Mouse (Mus musculus) heart, postnatal 4 days (tissue): ENCODE results near the gene Fbxl21. TPM values are rescaled to one million over a fixed set of nuclear protein-coding genes. Genes with fewer than 3 reads are reported as not detected.

ENCODE experiments used
- DNase-seq: peaks from one replicate; pipeline ENCODE4 v3.0.0; 2021
- total RNA-seq, 2 experiments: library from RNA; stranded (reverse); gene quantifications; 2 replicates each; pipeline ENCODE4 v1.2.3; 2021

The Fbxl21 gene
- under 1 TPM; 0.72 to 0.88 TPM for total RNA-seq

- DNase-seq: peak; percentile 93
Measured at GRCm38 (mm10) chr13:56522081-56522820, at the start of gene Fbxl21. Gene Fbxl21 (plus strand): TSS chr13:56522472.

DNA sequence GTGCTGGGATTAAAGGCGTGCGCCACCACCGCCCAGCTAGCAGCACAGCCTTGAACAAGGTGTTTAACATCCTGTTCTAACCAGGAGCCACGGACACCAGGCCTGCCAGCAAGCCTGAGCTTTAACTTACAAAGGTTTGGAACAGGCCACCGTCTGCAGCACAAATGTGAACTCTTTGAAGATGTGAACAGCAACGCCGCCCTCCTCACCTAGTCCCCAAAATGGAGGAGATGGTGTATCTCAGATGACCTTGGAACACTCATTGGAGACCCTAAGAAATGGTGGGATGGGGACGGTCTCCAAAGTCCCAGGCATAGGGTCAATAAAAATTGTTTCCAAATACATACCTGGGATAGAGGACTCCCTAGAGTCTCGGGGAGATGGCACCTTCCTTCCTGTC lies 49.6 kb upstream of the Fbxl21 start:
- DNase-seq: no peak

- DNase-seq: peak; percentile 59
Measured at GRCm38 (mm10) chr13:56475363-56475762, 46.9 kb upstream of the Fbxl21 start.

DNA sequence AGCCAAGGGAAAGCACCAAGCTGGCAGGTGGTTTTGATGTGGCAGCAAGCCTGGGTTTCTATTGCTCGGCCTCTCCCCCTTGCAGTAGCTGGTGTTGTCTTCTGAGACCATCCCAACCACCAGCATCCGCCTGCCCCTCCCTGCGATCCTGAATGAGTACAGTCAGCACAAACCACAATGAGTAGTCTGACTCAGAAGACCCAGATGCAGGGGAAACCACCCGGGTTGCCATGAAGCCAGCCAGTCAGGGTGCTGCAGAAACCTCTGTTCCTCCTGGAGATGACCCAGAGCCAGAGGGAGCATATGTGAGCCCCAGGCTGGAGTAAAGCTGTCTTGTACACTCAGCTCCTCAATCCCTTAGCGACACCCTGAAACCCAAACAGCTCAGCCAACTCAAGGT lies 45.5 kb upstream of the Fbxl21 start:
- DNase-seq: no peak

DNA sequence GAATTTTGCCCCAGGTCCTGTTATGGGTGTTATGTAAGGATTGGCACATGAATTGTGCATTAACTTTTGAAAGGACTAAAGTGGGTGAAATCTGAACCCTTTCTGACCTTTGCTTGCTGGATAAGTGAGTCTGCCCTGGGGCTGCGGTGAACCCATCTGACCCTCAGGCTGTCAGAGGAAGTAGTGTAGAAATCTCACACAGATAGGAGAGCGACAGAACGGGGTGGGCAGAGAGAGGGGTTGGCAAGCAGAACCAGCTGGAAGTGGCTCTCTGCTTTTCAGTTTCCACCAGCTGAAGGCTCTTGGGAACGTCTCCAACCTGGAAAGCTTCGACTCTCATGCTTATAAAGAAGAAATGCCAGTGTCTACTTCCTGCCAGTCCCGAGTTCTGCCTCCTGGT lies 45.0 kb upstream of the Fbxl21 start:
- DNase-seq: no peak

GRCm38 (mm10) chr13:56478027-56478426 lies 44.2 kb upstream of the Fbxl21 start:
- no peak for DNase-seq

- no peak for DNase-seq
Measured at GRCm38 (mm10) chr13:56482146-56482545, 40.1 kb upstream of the Fbxl21 start, which contains the start of gene Il9. Gene Il9 (minus strand): TSS chr13:56482246.

- DNase-seq: no peak
Measured at GRCm38 (mm10) chr13:56488012-56488411, 34.3 kb upstream of the Fbxl21 start.

DNA sequence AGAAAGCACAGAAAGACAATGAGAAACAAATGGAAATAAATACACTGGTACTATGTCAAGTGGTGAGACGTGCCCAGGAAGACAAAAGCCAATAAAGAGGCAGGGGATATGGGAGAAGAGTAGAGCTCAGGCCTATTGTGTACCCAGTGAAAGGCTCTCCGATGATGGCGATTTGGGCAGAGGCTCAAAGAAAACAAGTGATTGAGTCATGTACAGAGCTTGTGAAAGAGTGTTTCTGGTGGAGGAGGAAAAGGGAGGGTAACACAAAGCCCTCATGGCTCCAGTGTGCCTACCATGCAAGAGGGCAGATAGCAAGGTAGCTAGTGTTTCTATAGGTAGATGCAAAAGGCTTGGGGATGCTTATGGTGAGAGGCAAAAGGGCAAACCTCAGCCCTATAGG lies 27.8 kb upstream of the Fbxl21 start:
- DNase-seq: no peak

DNA sequence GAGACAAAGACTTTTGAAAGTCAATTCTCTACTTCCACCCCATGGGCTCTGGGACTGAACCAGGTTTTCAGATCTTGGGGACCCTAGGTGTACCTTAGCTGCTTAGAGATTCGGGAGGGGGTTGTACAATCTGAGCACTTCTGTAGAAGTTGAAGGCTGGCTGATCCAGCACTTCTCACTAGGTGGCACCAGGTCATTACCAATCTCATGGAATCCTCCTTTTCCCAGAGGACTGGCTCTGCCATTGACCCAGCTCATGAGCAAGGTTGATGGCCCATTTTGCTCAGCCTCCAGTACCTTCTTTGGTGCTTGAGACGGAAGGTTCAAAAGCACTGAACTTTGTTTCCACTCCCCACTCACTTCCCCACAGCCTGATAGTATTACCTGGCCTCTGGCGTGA lies 22.1 kb upstream of the Fbxl21 start:
- DNase-seq: peak; percentile 17

DNA sequence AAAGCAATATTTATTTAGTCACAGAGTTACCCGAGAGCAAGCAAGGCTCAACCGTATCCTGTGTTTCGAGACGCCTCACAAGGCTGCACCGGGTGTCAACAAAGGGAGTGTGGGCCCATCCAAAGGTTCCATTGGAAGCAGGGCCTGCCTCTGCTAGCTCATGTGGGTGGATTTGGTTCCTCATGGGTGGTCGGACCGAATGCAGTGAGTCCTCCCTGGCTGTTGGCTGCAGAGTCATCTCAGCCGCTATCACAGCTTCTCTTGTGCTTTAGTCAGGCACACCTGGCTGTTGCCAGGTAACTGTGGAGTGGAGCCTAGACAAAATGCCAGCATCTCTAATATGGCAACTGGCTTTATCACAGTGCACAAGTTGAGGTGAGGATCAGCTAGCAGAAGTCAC lies 21.6 kb upstream of the Fbxl21 start:
- no peak for DNase-seq

DNA sequence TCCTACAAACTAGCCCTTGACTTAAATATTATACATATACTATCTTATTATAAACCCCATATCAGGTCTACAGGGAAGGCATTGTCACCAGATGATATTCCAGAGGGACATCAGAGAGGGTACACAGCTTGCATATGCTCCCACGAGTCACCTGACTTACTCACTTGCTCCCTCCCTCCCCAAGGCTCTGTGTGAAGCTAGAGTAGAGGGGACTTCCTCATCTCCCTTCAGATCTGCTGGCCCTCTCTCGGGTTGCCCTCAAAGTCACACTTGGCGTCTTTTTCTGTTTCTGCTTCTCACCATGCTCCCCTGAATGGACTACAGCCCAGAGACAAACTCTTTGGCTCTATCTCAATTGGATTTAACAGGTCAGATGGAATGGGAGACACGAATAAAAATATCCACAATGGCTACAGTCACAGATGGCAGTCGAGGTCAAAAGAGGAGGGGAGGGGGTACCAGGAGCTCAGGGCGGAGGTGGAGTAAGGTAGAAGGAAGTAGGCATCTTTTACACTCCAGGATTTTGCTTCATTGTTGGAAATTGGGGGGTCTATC lies 20.3 kb upstream of the Fbxl21 start:
- DNase-seq: no peak

GRCm38 (mm10) chr13:56506871-56507496 lies 15.3 kb upstream of the Fbxl21 start:
- DNase-seq: no peak

DNA sequence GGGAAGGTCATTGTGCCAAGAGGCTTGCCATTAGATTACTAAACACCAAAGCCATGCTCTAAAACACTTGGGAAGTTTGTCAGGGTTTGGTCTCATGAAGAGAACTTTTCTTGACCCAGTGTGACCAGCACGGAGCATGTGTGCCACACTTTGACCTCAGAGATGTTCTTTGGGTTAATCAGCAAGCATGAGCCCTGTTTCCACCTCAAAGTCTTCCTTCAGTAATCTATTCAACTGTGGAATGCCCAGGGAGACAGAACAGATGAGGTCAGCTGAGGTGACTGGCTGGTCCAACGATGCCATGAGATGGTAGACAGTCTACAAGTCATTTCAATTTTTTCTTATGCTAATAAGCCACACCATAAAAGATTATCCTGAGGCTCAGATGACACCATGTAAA lies 12.5 kb upstream of the Fbxl21 start:
- DNase-seq: no peak

DNA sequence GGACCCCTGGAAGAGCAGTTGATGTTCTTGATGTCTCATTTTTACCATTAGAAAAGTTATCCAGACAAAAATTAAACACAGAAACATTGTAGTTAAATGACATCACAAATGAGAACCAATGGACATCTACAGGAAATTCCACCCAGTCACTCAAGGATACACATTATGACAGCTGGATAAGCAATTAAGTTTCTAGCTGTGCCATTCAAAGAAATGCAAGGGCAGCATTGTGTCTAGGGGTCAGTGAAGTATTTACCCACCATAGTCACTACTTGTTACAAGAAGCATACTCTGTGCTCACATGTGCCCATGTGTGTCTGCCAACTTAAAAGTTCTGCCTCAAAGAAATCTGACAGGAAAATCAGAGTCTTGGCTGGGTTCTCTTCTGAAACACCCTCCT lies 8.7 kb upstream of the Fbxl21 start:
- no peak for DNase-seq

DNA sequence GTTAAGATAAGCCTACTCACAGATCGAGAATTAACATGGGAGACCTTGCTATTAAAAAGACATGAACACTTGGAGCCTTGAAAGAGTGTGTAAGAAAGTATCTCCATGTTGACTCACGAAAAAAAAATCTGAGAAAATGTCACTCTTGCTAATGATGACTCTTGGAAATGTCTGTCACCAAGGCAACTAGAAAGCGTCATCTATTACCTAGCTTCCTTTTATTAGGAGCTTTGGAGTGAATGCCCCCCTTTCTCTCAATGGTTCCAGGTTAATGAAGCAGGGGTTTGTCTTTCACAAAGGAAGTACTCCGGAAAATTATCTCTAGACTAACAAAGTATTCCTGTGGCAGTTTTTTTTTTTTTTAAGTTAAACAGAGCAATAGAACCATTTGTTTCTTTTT lies 6.0 kb upstream of the Fbxl21 start:
- no peak for DNase-seq

DNA sequence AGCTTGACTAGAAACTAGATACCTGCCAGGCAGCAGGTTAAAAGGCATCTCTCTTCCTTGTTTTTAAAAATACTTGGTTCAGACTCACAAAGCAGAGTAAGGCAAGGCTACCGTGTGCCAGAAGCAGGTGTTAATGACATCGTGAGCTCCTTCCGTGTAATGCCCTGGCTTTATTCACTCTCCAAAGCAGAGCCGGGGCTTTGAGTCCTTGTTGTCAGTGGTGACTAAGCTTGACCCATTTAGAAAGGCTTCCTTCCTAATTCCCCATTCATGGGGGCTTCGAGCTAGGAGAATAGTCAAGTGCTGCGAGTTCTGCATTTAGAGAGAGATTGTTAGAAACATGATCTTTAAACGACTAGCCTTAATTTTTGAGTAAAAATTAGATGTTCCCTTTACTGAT lies 5.5 kb upstream of the Fbxl21 start:
- no peak for DNase-seq

DNA sequence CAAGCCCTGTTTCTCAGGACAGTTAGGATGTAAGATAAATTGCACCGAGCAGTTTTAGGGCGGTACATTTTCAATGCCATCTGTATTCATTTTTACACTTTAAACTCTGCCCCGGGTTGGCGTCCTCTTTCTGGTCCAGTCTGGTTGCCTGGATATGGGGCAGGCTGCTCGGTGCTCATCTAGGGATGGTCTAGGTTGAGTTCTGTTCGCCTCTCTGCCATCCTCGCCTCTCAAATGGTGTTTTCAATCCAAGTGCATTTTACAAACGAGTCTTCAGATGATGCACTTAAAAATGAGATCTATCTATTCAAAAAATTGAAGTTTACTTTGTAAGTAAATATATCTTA lies 522 bp downstream of the Fbxl21 start:
- no peak for DNase-seq

DNA sequence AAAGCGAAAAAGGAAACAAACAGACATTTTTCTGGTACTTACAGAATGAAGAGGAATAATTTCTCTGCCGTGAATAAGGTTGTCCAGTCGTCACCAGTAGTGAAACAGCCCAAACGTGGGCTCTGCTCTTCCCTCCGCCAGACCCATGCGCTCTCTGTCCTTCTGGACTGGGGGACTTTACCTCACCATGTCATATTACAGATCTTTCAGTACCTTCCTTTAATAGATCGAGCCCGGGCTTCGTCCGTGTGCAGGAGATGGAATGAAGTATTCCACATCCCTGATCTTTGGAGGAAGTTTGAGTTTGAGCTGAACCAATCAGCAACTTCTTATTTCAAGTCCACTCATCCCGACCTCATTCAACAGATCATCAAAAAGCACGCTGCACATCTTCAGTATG lies 4.6 kb downstream of the Fbxl21 start:
- DNase-seq: no peak

DNA sequence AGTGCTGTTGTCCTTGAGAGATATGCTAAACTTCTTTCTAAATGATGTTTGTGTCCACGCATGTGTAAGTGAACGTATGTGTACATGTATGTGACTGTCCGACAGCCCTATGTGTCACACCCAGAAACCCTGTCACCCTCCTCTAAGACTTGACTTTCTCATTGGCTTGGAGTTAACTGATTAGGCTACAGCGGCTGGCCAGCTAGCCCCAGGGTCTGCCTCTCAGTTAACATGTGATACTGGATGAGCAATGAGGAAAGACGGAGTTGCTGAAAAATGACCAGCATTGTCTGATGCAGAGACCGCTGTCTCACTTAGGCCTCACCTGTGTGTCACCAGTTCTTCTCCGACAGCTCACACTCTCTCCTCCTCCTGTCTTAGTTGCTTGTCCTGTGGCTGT lies 5.6 kb downstream of the Fbxl21 start:
- no peak for DNase-seq

DNA sequence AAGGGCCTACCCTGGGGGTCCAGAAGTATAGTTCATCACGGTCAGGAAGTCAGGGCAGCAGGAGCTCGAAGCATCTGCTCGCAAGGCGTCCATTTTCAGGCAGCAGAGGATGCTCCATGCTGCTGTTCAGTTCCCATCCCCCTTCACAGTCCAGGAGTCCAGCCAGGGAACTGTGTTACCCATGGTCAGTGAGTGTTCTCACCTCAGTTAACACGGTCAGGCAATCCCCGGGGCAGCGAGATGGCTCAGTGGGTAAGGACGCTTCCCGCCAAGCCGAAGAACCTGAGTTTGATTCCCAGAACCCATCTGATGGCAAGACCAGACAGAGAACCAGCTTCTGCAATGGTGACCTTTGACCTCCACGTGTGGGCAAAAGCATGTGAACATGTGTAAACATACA lies 6.0 kb downstream of the Fbxl21 start:
- DNase-seq: no peak

DNA sequence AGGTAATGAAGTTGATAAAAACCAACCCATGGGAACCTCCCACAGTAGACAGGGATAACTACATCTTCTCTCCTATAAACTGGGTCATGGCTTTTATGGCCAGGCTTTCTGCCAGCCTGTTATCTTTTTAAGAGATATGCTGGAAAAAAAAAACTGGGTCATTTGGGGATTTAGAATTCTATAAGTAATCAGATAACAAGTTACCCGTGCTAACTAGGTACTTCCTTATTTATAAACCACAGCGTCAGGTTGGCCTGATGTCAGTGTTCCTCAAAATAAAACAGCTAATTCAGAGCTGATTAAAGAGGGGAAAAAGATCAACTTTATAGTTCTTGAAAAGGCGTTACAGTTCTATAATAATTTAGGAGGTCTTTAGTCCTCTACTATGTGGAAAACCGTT lies 6.8 kb downstream of the Fbxl21 start:
- DNase-seq: no peak

- DNase-seq: no peak
Measured at GRCm38 (mm10) chr13:56529685-56530084, 7.4 kb downstream of the Fbxl21 start.

GRCm38 (mm10) chr13:56534931-56535330 lies 12.7 kb downstream of the Fbxl21 start:
- DNase-seq: no peak
